Mouse (Mus musculus) limb, embryonic 15.5 days (tissue): ENCODE results near the gene Ehd3. TPM values are rescaled to one million over a fixed set of nuclear protein-coding genes. Genes with fewer than 3 reads are reported as not detected.
"Not testable (repeated sequence)": the region's sequence is repeated elsewhere in the genome, so short reads cannot be mapped to it uniquely, and the experiment has no call there.

ENCODE experiments used
- ATAC-seq: fragments of 200-750 bp; cut with Nextera tagmentation; 2 replicates; pipeline ENCODE4 v1.8.0; 2017; ENCODE audit warnings: low read depth, moderate TSS enrichment; ENCODE audit not compliant: insufficient number of reproducible peaks, low FRiP score, low TSS enrichment
- H3K27ac ChIP-seq: fragments of 300-500 bp; sonication (generic); 2 replicates; pipeline ENCODE4 v1.5.1; 2015; ENCODE audit warnings: moderate library complexity, mild to moderate bottlenecking, inconsistent platforms
- H3K27me3 ChIP-seq: fragments of 300-500 bp; sonication (generic); 2 replicates; pipeline ENCODE4 v1.6.1; 2015; ENCODE audit warnings: inconsistent platforms
- H3K36me3 ChIP-seq: fragments of 300-500 bp; sonication (generic); 2 replicates; pipeline ENCODE4 v1.6.1; 2015; ENCODE audit warnings: inconsistent platforms
- H3K4me1 ChIP-seq: fragments of 300-500 bp; sonication (generic); 2 replicates; pipeline ENCODE4 v1.6.1; 2015; ENCODE audit warnings: inconsistent platforms
- H3K4me2 ChIP-seq: fragments of 300-500 bp; sonication (generic); 2 replicates; pipeline ENCODE4 v1.6.1; 2015; ENCODE audit warnings: mild to moderate bottlenecking, inconsistent platforms
- H3K4me3 ChIP-seq: fragments of 300-500 bp; sonication (generic); 2 replicates; pipeline ENCODE4 v1.5.1; 2015; ENCODE audit warnings: mild to moderate bottlenecking, inconsistent platforms
- H3K9ac ChIP-seq: fragments of 300-500 bp; sonication (generic); 2 replicates; pipeline ENCODE4 v1.6.1; 2015; ENCODE audit warnings: inconsistent platforms
- H3K9me3 ChIP-seq: fragments of 300-500 bp; sonication (generic); 2 replicates; pipeline ENCODE4 v1.6.1; 2016; ENCODE audit warnings: inconsistent platforms
- WGBS: fragments of 180-500 bp; shearing (Covaris S2); methylation state at CpG from one replicate; pipeline ENCODE4 v1.1.7; 2015; 5-methylcytosine and 5-hydroxymethylcytosine counted together
- polyA plus RNA-seq: library from polyadenylated mRNA; unstranded; fragments of >200 nt; fragmentation: Nextera tagmentation; extraction: Ambion mirVana; gene quantifications from 2 replicates; pipeline ENCODE4 v1.2.1, GENCODE M21; 2015

Gene Ehd3
- polyA plus RNA-seq, 1 experiment from 2014 or later: 3.1 TPM

DNA sequence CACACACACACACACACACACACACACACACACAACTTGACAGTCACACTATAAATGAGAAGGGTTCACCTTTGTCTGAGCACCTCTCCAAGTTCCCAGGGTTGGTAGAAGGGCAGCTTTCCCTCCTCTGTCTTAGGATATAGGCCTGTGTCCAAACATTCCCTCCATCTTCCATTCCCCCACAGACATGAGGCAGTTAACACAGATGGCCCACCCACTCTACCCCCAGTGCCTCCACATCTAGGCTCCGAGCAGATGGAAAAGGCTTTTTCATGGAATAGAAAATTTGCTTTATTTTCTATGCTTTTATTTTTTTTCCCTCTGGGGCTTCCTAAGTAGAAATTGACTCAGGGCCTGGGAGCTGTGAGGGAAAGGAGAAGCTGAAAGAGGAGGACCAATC is 26.6 kb downstream of the Ehd3 start:
- Histone ChIP-seq H3K9ac (no peak overlapping the region), H3K4me3 (no peak overlapping the region), H3K4me2 (no peak overlapping the region), H3K27ac (no peak overlapping the region), H3K4me1 (no peaks in the 10 kb centered on the region), H3K36me3 (no peaks in the 10 kb centered on the region), H3K9me3 (no peaks in the 10 kb centered on the region), H3K27me3 (no peaks in the 10 kb centered on the region)
- ATAC-seq: no peak
- WGBS: 69% methylated on average over 1 of the region's 1 CpGs

DNA sequence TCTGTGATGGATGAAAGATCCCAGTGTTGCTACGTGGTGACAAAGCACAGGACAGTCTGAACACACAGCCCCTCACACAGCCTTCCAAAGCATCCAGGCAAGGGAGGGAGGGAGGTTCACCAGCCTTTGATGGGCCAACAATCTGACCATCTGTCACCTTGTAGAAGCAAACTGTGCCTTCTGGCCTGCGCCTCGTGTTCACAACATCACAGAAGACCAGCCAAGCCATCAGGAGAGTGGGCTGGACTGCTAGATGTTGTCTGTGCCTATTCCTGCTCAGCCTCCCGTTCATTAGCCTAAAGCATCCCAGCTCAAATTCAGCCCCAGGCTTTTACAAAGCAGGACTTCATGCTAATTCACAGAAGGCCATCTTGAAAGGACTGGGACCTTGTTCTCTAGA is 27.5 kb downstream of the Ehd3 start:
- Histone ChIP-seq H3K36me3 (no peaks in the 10 kb centered on the region), H3K4me3 (no peak overlapping the region), H3K27ac (no peak overlapping the region), H3K27me3 (no peaks in the 10 kb centered on the region), H3K9me3 (no peaks in the 10 kb centered on the region), H3K4me2 (no peak overlapping the region), H3K4me1 (no peaks in the 10 kb centered on the region), H3K9ac (no peak overlapping the region)
- ATAC-seq: no peak
- WGBS: 55% methylated on average over 4 of the region's 4 CpGs

DNA sequence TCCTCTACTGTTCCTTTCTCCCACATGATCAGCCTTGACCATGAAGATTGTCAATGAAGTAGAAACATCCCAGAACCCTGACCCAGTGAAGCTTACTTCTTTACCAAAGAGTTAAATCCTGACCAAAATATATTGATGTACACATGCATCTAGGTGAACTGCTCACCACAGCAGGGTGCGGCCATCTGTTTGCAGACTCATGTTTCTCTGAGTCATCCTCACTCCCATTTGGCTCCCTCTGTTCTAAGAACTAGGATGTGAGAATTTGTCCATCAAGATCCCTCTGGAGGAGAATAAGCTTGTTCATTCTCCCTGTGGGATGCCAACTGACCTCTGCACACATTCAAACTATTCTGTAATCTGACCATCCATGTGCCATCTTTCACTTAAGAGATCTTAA is 29.0 kb downstream of the Ehd3 start:
- H3K4me1 ChIP-seq: no peaks in the 10 kb centered on the region
- H3K9ac ChIP-seq: no peak overlapping the region
- WGBS: 89% methylated on average over 1 of the region's 1 CpGs
- H3K27me3 ChIP-seq: no peaks in the 10 kb centered on the region
- no peaks in the 10 kb centered on the region for H3K9me3 ChIP-seq
- H3K27ac ChIP-seq: no peak overlapping the region
- no peak overlapping the region for H3K4me2 ChIP-seq
- no peak overlapping the region for H3K4me3 ChIP-seq
- no peak for ATAC-seq
- no peaks in the 10 kb centered on the region for H3K36me3 ChIP-seq

DNA sequence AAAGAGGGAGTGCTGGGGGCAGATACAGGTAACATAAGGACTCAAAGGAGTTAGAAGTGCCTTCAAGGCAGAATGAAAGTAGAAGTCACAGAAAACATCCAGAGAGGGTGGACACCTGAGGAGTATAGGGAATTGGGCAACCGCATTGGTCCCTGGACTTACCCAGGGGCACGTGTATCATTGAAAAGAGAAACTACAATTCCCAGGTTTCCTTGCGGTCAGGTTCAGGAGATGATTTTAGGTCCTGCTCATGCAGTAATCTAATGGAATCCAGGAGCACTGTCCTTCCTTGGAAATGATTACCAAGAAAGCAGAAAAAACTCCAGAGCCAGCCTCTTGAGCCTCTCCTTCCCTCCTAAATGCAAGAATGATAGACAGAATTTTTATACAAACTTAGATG is 29.5 kb downstream of the Ehd3 start:
- WGBS: 90% methylated on average over 3 of the region's 3 CpGs
- no peak overlapping the region for H3K27ac ChIP-seq

DNA sequence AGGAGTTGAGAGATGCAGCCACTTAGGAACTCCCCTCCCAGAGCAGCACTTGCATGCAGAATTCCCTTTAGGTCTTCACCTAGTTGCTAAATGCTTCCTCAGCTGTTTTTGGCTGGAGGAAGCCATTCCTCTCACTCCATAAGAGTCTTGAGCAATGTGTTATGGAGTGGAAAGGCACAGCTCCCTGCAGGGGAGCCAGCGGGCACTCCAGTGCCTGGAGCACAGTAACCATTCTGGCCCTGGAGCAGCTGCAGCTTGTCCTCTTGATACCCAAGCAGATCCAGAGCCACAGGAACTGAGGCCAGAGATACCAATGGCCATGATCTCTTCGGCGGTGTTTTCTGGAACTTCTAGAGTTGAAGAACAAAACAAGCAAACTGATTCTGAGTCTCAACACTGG is 32.7 kb downstream of the Ehd3 start:
- no peak overlapping the region for H3K4me3 ChIP-seq
- H3K36me3 ChIP-seq: no peaks in the 10 kb centered on the region
- ATAC-seq: no peak
- H3K27me3 ChIP-seq: no peaks in the 10 kb centered on the region
- H3K4me2 ChIP-seq: no peak overlapping the region
- WGBS: 90% methylated on average over 3 of the region's 3 CpGs
- no peaks in the 10 kb centered on the region for H3K9me3 ChIP-seq
- no peak overlapping the region for H3K9ac ChIP-seq
- no peak overlapping the region for H3K27ac ChIP-seq
- H3K4me1 ChIP-seq: no peaks in the 10 kb centered on the region

More for the DNA sequence above, 29.5 kb downstream of the Ehd3 start:
- Histone ChIP-seq H3K9me3 (no peaks in the 10 kb centered on the region), H3K36me3 (no peaks in the 10 kb centered on the region), H3K4me1 (no peaks in the 10 kb centered on the region), H3K27me3 (no peaks in the 10 kb centered on the region), H3K9ac (no peak overlapping the region), H3K4me3 (no peak overlapping the region), H3K4me2 (no peak overlapping the region)
- no peak for ATAC-seq

DNA sequence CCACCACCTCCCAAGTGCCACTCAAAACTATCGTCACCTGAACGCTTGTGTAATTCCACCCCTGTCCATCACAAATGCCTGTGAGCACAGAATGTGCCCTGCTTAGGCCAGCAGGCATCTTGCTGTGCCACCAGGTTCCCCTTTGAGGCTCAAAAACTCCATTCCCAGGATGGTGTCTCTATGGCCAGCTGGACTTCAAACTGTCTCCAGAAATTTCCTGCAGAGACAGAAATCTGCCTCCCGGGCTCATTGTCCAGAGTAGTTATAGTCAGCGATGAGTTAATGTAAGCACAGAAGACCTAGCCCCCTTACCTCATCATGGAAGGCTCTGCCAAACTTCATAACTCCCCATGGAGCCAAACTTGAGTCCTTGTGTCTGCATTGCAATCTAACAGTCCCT is 33.3 kb downstream of the Ehd3 start:
- 89% methylated on average over 4 of the region's 4 CpGs for WGBS
- Histone ChIP-seq H3K27ac (no peak overlapping the region), H3K27me3 (no peaks in the 10 kb centered on the region), H3K9ac (no peak overlapping the region), H3K4me3 (no peak overlapping the region), H3K4me2 (no peak overlapping the region), H3K9me3 (no peaks in the 10 kb centered on the region), H3K4me1 (no peaks in the 10 kb centered on the region), H3K36me3 (no peaks in the 10 kb centered on the region)
- no peak for ATAC-seq

DNA sequence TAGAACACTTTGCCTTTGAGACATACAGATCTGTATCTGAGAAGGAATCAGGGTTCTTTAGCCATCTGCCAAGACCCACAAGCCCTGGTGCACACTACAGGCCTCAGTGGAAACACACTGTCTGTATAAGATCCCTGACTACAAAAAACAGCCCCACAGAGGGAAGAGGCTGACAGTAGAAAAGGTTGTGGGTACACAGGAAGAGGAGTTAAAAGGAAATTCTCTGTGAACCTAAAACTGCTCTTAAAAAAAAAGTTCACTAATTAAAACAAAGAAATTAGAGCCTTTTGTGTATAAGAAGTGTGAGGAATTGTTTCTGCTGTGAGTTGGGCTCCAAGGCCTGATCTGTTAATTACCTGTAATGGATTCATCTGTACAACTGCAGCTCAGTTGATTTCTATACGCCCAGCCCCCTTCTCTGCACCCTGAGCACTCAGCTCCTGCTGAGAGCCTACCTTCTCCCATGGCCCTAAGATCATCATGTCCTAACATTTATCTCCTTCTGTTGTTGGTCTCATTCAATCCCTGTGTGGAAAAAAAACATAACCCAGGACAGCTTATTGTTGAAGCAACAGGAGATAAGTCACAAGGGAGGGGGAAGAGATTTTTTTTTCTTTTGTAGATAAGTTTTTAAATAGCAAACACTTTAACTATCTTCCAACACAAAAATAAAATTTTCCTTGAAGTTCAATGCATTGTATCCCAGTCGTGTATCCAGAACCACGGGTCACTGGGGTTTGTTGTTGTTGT is 35.3 kb downstream of the Ehd3 start:
- no peak overlapping the region for H3K27ac ChIP-seq
- H3K36me3 ChIP-seq: no peaks in the 10 kb centered on the region
- no peak for ATAC-seq
- H3K4me3 ChIP-seq: no peak overlapping the region
- H3K9ac ChIP-seq: no peak overlapping the region
- no peaks in the 10 kb centered on the region for H3K27me3 ChIP-seq
- 68% methylated on average over 3 of the region's 3 CpGs for WGBS
- no peaks in the 10 kb centered on the region for H3K9me3 ChIP-seq
- H3K4me2 ChIP-seq: no peak overlapping the region
- no peaks in the 10 kb centered on the region for H3K4me1 ChIP-seq

DNA sequence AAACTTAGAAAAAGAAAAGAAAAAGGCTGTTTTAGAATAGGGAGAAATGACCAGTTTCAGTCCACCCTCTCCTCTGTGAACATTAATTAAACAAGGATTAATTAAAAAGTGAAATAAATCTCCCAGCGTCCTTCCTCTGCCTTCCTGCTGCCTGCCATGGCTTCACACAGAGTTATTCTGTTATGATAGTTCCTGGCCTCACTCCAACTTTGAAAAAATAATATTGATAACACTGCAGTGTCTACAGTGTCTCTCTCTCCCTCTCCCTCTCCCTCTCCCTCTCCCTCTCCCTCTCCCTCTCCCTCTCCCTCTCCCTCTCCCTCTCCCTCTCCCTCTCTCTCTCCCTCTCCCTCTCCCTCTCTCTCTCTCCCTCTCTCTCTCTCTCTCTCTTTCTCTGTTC is 35.9 kb downstream of the Ehd3 start:
- not testable (repeated sequence) for H3K27ac ChIP-seq, H3K9me3 ChIP-seq, H3K36me3 ChIP-seq, H3K4me1 ChIP-seq, ATAC-seq, H3K4me2 ChIP-seq, H3K27me3 ChIP-seq, H3K9ac ChIP-seq, H3K4me3 ChIP-seq
- 47% methylated on average over 1 of the region's 1 CpGs for WGBS

DNA sequence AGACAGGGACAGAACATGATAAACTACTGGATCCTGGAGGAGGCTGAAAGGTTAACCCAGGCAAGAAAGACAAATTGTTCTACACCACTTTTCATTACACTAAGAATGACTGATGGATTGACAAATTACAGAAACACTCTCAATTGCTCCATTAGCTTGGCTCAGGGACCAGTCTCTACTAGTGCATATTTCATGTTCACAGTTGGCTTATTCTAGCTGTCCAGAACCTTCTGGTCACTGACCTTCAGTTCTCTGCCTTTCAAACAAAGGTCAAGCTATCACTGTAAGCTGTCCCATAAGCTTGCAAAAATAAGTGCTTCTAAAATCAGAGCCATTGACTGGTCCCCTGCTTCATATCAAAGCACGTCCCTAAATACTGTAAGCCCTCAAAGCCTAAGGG is 39.0 kb downstream of the Ehd3 start:
- H3K27ac ChIP-seq: no peak overlapping the region
- WGBS: 62% methylated on average over 1 of the region's 1 CpGs

DNA sequence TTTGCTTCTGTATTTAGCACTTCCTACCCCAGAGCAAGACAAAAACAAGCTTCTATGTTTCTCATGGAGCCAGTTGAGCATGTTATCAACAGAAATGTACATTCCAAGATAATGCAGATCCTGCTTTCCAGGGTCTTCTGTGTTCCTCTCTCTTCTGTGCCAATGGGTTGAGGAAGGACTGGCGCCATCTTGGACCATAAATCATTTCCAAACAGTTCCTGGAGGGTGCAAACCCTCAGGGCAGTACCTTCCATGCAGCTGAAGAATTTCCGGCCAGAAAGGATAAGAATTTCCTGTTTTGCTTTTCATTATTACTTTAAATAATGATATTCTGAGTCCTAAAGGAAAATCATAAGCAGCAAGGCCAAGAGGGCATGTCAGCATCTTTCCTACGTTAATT is 41.7 kb downstream of the Ehd3 start:
- no peak overlapping the region for H3K9ac ChIP-seq
- H3K27ac ChIP-seq: no peak overlapping the region
- no peak overlapping the region for H3K4me3 ChIP-seq
- no peaks in the 10 kb centered on the region for H3K27me3 ChIP-seq
- H3K4me1 ChIP-seq: no peaks in the 10 kb centered on the region
- H3K4me2 ChIP-seq: no peak overlapping the region
- no peaks in the 10 kb centered on the region for H3K9me3 ChIP-seq
- no peak for ATAC-seq
- WGBS: 65% methylated on average over 3 of the region's 3 CpGs
- H3K36me3 ChIP-seq: no peaks in the 10 kb centered on the region

More for the DNA sequence above, 39.0 kb downstream of the Ehd3 start:
- Histone ChIP-seq H3K9me3 (no peaks in the 10 kb centered on the region), H3K9ac (no peak overlapping the region), H3K4me1 (no peaks in the 10 kb centered on the region), H3K4me3 (no peak overlapping the region), H3K4me2 (no peak overlapping the region), H3K27me3 (no peaks in the 10 kb centered on the region), H3K36me3 (no peaks in the 10 kb centered on the region)
- no peak for ATAC-seq

DNA sequence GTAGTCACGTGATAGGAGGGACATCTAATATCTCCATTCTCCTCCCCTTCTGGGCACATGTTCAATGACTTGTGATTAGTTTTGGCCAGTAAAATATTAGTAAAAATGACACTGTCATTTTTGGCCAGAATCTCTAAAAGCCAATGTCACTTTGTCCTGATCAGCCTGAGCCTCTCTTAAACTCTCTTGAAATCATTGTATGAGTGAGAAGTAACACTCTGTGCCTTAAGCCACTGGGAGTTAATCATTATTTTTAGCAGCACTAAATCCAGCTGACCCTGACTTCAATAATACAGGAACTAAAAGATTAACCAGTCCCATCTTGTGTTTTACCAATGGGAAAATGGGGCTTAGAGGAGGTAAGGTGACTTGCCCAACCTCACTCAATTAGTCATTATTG is 43.5 kb downstream of the Ehd3 start:
- Histone ChIP-seq H3K36me3 (no peaks in the 10 kb centered on the region), H3K27me3 (no peaks in the 10 kb centered on the region), H3K4me3 (no peak overlapping the region), H3K4me1 (no peaks in the 10 kb centered on the region), H3K9ac (no peak overlapping the region), H3K4me2 (no peak overlapping the region), H3K27ac (no peak overlapping the region), H3K9me3 (no peaks in the 10 kb centered on the region)
- 88% methylated on average over 1 of the region's 1 CpGs for WGBS
- ATAC-seq: no peak

DNA sequence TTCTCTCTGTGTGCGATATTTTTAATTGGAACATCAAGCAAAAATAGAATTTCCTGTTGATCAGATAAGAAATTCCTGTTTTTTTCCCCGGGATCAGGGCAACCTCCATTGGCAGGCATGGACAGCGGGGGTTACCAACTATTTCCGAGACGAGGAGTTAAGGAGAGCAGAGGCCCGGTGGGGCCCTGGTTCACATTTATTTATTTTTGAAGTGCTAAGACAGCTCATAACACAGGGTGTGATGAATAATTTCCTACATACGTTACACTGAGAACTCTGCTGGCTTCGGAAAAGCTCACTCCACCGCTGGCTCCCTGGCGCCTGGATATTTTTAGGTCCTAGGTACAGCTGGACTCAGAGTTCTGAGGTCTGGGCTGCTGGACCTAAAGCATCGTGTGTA is 49.1 kb downstream of the Ehd3 start:
- Histone ChIP-seq H3K4me2 (no peak overlapping the region), H3K4me1 (no peaks in the 10 kb centered on the region), H3K4me3 (no peak overlapping the region), H3K9me3 (no peaks in the 10 kb centered on the region), H3K36me3 (no peaks in the 10 kb centered on the region), H3K27ac (no peak overlapping the region), H3K9ac (no peak overlapping the region), H3K27me3 (no peaks in the 10 kb centered on the region)
- no peak for ATAC-seq
- 68% methylated on average over 11 of the region's 11 CpGs for WGBS

DNA sequence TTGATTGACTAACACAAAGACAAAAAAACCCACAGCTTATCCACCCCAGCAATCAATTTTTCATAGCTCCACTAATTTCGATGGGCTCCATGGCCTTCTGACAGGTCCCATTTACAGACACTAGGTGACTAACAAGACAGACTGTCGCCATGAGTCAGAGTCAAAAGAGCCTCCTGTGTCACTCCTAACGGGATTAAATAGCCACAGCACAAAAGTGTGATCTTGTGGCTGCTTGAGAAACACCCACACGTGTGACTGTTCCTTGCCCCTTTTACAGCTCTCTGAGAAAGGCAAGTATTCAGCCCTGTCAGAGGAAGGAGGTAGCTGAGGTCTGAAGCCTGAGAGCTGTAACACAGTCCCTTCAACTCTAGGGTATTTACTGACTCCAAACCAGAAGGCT is 49.8 kb downstream of the Ehd3 start:
- WGBS: 58% methylated on average over 4 of the region's 4 CpGs

More for the DNA sequence above, 49.8 kb downstream of the Ehd3 start:
- no peak overlapping the region for H3K4me2 ChIP-seq
- H3K4me1 ChIP-seq: no peaks in the 10 kb centered on the region
- H3K4me3 ChIP-seq: no peak overlapping the region
- no peak overlapping the region for H3K9ac ChIP-seq
- no peaks in the 10 kb centered on the region for H3K9me3 ChIP-seq
- no peaks in the 10 kb centered on the region for H3K36me3 ChIP-seq
- no peak overlapping the region for H3K27ac ChIP-seq
- ATAC-seq: no peak
- no peaks in the 10 kb centered on the region for H3K27me3 ChIP-seq
